11 mouse cellular contexts compared by ENCODE assay signal in the genomic region with DNA sequence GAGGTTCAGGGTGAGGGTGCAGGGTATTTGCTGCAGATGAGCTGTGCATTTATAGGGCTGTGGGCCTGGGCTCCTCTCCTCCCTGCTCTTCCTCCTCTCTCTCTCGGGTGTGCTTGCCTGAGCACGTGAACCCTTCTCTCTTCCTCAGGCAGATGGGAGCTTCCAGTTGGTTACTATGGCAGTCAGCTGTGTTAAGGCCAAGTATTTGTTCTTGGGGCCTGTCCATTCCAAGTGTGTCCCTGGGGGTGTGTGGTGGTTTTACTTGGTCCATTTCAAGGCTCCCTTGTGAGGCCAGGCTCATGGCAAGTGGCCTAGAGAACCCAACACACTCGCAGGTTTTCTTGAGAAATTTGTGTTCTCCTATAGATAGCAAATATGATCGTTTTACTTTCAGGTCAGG. TPM values are rescaled to one million over a fixed set of nuclear protein-coding genes. Genes with fewer than 3 reads are reported as not detected.
"Had no signal": no experiment of that assay in that cellular context is flagged by ENCODE, and none has a peak within 500 bp of the region (broad histone marks: within the 10 kb centered on the region; RNA-seq: fewer than 3 reads in every experiment).

A gene (minus strand): TSS at position 101 of the 400 bp plus-strand sequence.
A gene (minus strand): TSS at position 180 of the 400 bp plus-strand sequence.

- DNase-seq: kidney, adult 2 months; kidney, postnatal 14 days; lung, embryonic 14.5 days; lung, postnatal 10 days; lung, postnatal 4 days; midbrain, embryonic 14.5 days; retina, postnatal 1 day; right cerebral cortex, postnatal 25 days; thymus, postnatal 36 days had no signal

RNA-seq across cellular contexts. Expression of the first gene that starts in this region (rescaled TPM):
- total RNA-seq: left cerebral cortex, postnatal 25 days; megakaryocyte, adult 5-6 weeks had no signal

RNA-seq across cellular contexts. Expression of the second gene that starts in this region (rescaled TPM):
- total RNA-seq: megakaryocyte, adult 5-6 weeks had no signal
